Mouse (Mus musculus) hindlimb bud, embryonic 11.5 days (tissue): ENCODE results near the gene Rgl2.

Experiments used
- DNase-seq: peaks from one replicate; pipeline ENCODE4 v3.0.0-alpha.2; 2012; ENCODE audit warnings: low read depth, low spot score; ENCODE audit errors: extremely low spot score

Gene Rgl2

GRCm38 (mm10) chr17:33908331-33909076, 20.8 kb upstream of the Rgl2 start:
- DNase-seq = no peak

GRCm38 (mm10) chr17:33909077-33909868, 20.1 kb upstream of the Rgl2 start, which contains the start of gene Daxx:
TSS of gene Daxx (plus strand) at chr17:33909414.
- DNase-seq = peak; percentile 85

- no peak for DNase-seq
Observed at GRCm38 (mm10) chr17:33909869-33910250, 19.5 kb upstream of the Rgl2 start.

- DNase-seq = no peak
Observed at GRCm38 (mm10) chr17:33910346-33911051, 18.8 kb upstream of the Rgl2 start.

- DNase-seq = no peak
Observed at GRCm38 (mm10) chr17:33911052-33911812, 18.1 kb upstream of the Rgl2 start.

- no peak for DNase-seq
Observed at GRCm38 (mm10) chr17:33911813-33912414, 17.4 kb upstream of the Rgl2 start.

GRCm38 (mm10) chr17:33913264-33913663, 16.1 kb upstream of the Rgl2 start:
- DNase-seq = no peak

- DNase-seq = no peak
Observed at GRCm38 (mm10) chr17:33913905-33914304, 15.4 kb upstream of the Rgl2 start.

GRCm38 (mm10) chr17:33914969-33915391, 14.4 kb upstream of the Rgl2 start:
- DNase-seq = no peak

GRCm38 (mm10) chr17:33915671-33916250, 13.6 kb upstream of the Rgl2 start, which contains the start of the genes Tapbp and Zbtb22:
TSS of gene Tapbp (plus strand) at chr17:33915899.
TSS of gene Zbtb22 (plus strand) at chr17:33915904.
- peak; percentile 95 for DNase-seq

- no peak for DNase-seq
Observed at GRCm38 (mm10) chr17:33916294-33916693, 13.0 kb upstream of the Rgl2 start.

GRCm38 (mm10) chr17:33916847-33917655, 12.3 kb upstream of the Rgl2 start:
- no peak for DNase-seq

- DNase-seq = no peak
Observed at GRCm38 (mm10) chr17:33917656-33918292, 11.6 kb upstream of the Rgl2 start.

GRCm38 (mm10) chr17:33918293-33919203, 10.8 kb upstream of the Rgl2 start:
- no peak for DNase-seq

GRCm38 (mm10) chr17:33919351-33920281, 9.7 kb upstream of the Rgl2 start:
- no peak for DNase-seq

GRCm38 (mm10) chr17:33920282-33921097, 8.9 kb upstream of the Rgl2 start:
- no peak for DNase-seq
